Mouse (Mus musculus): ENCODE data around the gene Sorbs2.

The Sorbs2 gene

GRCm38 (mm10) chr8:45762982-45763689, 255.5 kb downstream of the Sorbs2 start:
- DNase-seq = no peak

- DNase-seq = peak; percentile 14
These were observed 256.2 kb downstream of the Sorbs2 start for GRCm38 (mm10) chr8:45763690-45764342.

- no peak for DNase-seq
These were observed 258.6 kb downstream of the Sorbs2 start for GRCm38 (mm10) chr8:45766138-45766537.

- no peak for DNase-seq
These were observed 267.3 kb downstream of the Sorbs2 start for GRCm38 (mm10) chr8:45774841-45775240.

- DNase-seq = no peak
These were observed 267.9 kb downstream of the Sorbs2 start for GRCm38 (mm10) chr8:45775481-45775880.

GRCm38 (mm10) chr8:45776366-45776765, 268.8 kb downstream of the Sorbs2 start:
- no peak for DNase-seq

- no peak for DNase-seq
These were observed 269.4 kb downstream of the Sorbs2 start for GRCm38 (mm10) chr8:45776977-45777376.

GRCm38 (mm10) chr8:45780585-45780984, 273.0 kb downstream of the Sorbs2 start:
- no peak for DNase-seq

- DNase-seq = no peak
These were observed 281.0 kb downstream of the Sorbs2 start for GRCm38 (mm10) chr8:45788610-45789009.

GRCm38 (mm10) chr8:45794847-45795246, 287.3 kb downstream of the Sorbs2 start:
- peak; percentile 27 for DNase-seq

GRCm38 (mm10) chr8:45796331-45796740, 288.7 kb downstream of the Sorbs2 start:
- DNase-seq = peak; percentile 23

- DNase-seq = no peak
These were observed 291.9 kb downstream of the Sorbs2 start for GRCm38 (mm10) chr8:45799517-45799916.

- DNase-seq = no peak
These were observed 301.0 kb downstream of the Sorbs2 start for GRCm38 (mm10) chr8:45808597-45808996.

GRCm38 (mm10) chr8:45816765-45817426, 309.3 kb downstream of the Sorbs2 start:
- peak; percentile 63 for DNase-seq

- DNase-seq = no peak
These were observed 314.1 kb downstream of the Sorbs2 start for GRCm38 (mm10) chr8:45821650-45822049.

- DNase-seq = no peak
These were observed 322.5 kb downstream of the Sorbs2 start for GRCm38 (mm10) chr8:45829985-45830548.

- no peak for DNase-seq
These were observed 326.3 kb downstream of the Sorbs2 start for GRCm38 (mm10) chr8:45833896-45834295.

GRCm38 (mm10) chr8:45843306-45843705, 335.7 kb downstream of the Sorbs2 start:
- no peak for DNase-seq

GRCm38 (mm10) chr8:45844097-45844885, 336.7 kb downstream of the Sorbs2 start:
- DNase-seq = no peak

- no peak for DNase-seq
These were observed 337.4 kb downstream of the Sorbs2 start for GRCm38 (mm10) chr8:45844911-45845481.

- no peak for DNase-seq
These were observed 338.3 kb downstream of the Sorbs2 start for GRCm38 (mm10) chr8:45845906-45846305.

- DNase-seq = no peak
These were observed 347.5 kb downstream of the Sorbs2 start for GRCm38 (mm10) chr8:45855118-45855517.

Measured in thymus, postnatal 4 days (tissue).